Mouse (Mus musculus): ENCODE measurements around the gene Reg4.

DNA sequence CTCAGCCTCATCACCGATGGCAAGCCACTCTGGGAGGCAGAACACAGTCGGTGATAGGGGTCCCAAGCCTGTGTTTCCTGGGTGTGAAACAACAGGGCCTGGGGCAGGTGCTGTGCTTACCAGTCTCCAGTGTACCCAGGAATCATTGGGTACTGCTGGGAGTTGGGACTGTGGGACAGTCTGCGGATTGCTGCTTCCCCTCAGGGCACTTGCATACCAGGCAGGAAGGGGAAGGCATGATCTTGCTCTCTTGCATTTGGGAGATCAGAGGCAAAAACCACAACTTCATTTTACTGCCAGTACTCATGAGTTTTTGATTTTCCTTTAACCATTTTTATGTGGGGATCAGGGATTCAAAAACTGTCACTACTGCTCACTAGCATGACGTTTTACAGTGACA is 36.8 kb downstream of the Reg4 start:
- TF ChIP-seq CTCF (conservative IDR thresholded peaks at IDR 0.05; ENCODE audit: low read length) (no peak), NANOG (IDR thresholded peaks at IDR 0.05; ENCODE audit: borderline replicate concordance, low read length) (no peak), POU5F1 (IDR thresholded peaks at IDR 0.05; ENCODE audit: borderline replicate concordance, low read length) (no peak)
